Mouse (Mus musculus): ENCODE results near the gene Grm1. TPM values are rescaled to one million over a fixed set of nuclear protein-coding genes. Genes with fewer than 3 reads are reported as not detected.

Grm1 gene
- polyA plus RNA-seq, 1 experiment from 2014 or later: 0.07 TPM

GRCm38 (mm10) chr10:10890221-10890620, 191.9 kb downstream of the Grm1 start:
- Histone ChIP-seq H3K4me2 (ENCODE audit: low read depth, low read length) (no peak overlapping the region), H3K9ac (replicated peaks; ENCODE audit: low read length) (no peak overlapping the region), H3K36me3 (replicated peaks; ENCODE audit: control insufficient read depth, insufficient read depth, low read depth, low read length) (no peaks in the 10 kb centered on the region), H3K9me3 (replicated peaks; ENCODE audit: control insufficient read depth, low read length) (no peaks in the 10 kb centered on the region), H3K27ac (replicated peaks; ENCODE audit: low read depth, low read length) (no peak overlapping the region), H3K4me1 (ENCODE audit: control insufficient read depth, insufficient read depth, low read length) (no peaks in the 10 kb centered on the region), H3K4me3 (ENCODE audit: low read depth, low read length) (no peak overlapping the region), H3K27me3 (ENCODE audit: control insufficient read depth, insufficient read depth, low read length) (no peaks in the 10 kb centered on the region)
- WGBS: 91% methylated on average over 1 of the region's 1 CpGs
- ATAC-seq (replicated peaks; ENCODE audit: insufficient number of reproducible peaks, low FRiP score, low TSS enrichment, low read depth): no peak
- no peak for DNase-seq (ENCODE audit: low spot score)

- no peak overlapping the region for H3K27ac ChIP-seq (replicated peaks; ENCODE audit: low read depth, low read length)
- DNase-seq (ENCODE audit: low spot score) (no peak), ATAC-seq (replicated peaks; ENCODE audit: insufficient number of reproducible peaks, low FRiP score, low TSS enrichment, low read depth) (no peak)
- H3K4me2 ChIP-seq (ENCODE audit: low read depth, low read length): no peak overlapping the region
- no peak overlapping the region for H3K4me3 ChIP-seq (ENCODE audit: low read depth, low read length)
- H3K9ac ChIP-seq (replicated peaks; ENCODE audit: low read length): no peak overlapping the region
- whole genome bisulfite sequencing: 67% methylated on average over 9 of the region's 9 CpGs
- no peaks in the 10 kb centered on the region for H3K27me3 ChIP-seq (ENCODE audit: control insufficient read depth, insufficient read depth, low read length)
- no peaks in the 10 kb centered on the region for H3K4me1 ChIP-seq (ENCODE audit: control insufficient read depth, insufficient read depth, low read length)
- no peaks in the 10 kb centered on the region for H3K36me3 ChIP-seq (replicated peaks; ENCODE audit: control insufficient read depth, insufficient read depth, low read depth, low read length)
- H3K9me3 ChIP-seq (replicated peaks; ENCODE audit: control insufficient read depth, low read length): no peaks in the 10 kb centered on the region
Observed at GRCm38 (mm10) chr10:10888521-10888920, 193.6 kb downstream of the Grm1 start.

- H3K27me3 ChIP-seq (ENCODE audit: control insufficient read depth, insufficient read depth, low read length): no peaks in the 10 kb centered on the region
- no peak overlapping the region for H3K4me3 ChIP-seq (ENCODE audit: low read depth, low read length)
- WGBS: 7% methylated on average over 2 of the region's 2 CpGs
- ATAC-seq (replicated peaks; ENCODE audit: insufficient number of reproducible peaks, low FRiP score, low TSS enrichment, low read depth) (no peak), DNase-seq (ENCODE audit: low spot score) (no peak)
- no peaks in the 10 kb centered on the region for H3K4me1 ChIP-seq (ENCODE audit: control insufficient read depth, insufficient read depth, low read length)
- H3K4me2 ChIP-seq (ENCODE audit: low read depth, low read length): no peak overlapping the region
- no peak overlapping the region for H3K27ac ChIP-seq (replicated peaks; ENCODE audit: low read depth, low read length)
- H3K36me3 ChIP-seq (replicated peaks; ENCODE audit: control insufficient read depth, insufficient read depth, low read depth, low read length): no peaks in the 10 kb centered on the region
- no peaks in the 10 kb centered on the region for H3K9me3 ChIP-seq (replicated peaks; ENCODE audit: control insufficient read depth, low read length)
- no peak overlapping the region for H3K9ac ChIP-seq (replicated peaks; ENCODE audit: low read length)
Observed at GRCm38 (mm10) chr10:10884992-10885391, 197.2 kb downstream of the Grm1 start.

DNA sequence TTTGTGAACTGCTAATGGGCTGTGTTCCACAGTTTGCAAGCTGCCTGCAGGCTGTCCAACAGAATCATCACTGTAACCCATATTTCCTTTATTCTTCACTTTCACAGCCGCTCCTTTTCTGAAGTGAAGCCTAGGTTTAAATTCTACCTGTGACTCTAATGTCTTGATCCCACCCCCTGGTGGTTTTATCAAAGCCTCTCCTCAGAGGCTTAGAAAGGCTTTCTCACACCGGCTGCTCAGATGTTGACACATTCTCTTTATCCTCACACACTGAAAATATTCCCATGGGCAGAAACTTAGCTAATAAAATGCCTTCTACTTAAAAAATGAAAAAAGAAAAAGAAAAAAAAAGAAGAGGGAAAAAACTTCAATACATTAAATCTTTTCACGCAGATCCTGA, 210.0 kb downstream of the Grm1 start:
- Histone ChIP-seq H3K4me3 (ENCODE audit: low read depth, low read length) (no peak overlapping the region), H3K4me2 (ENCODE audit: low read depth, low read length) (no peak overlapping the region), H3K27ac (replicated peaks; ENCODE audit: low read depth, low read length) (no peak overlapping the region), H3K9ac (replicated peaks; ENCODE audit: low read length) (no peak overlapping the region), H3K27me3 (ENCODE audit: control insufficient read depth, insufficient read depth, low read length) (no peaks in the 10 kb centered on the region), H3K9me3 (replicated peaks; ENCODE audit: control insufficient read depth, low read length) (no peaks in the 10 kb centered on the region), H3K4me1 (ENCODE audit: control insufficient read depth, insufficient read depth, low read length) (no peaks in the 10 kb centered on the region), H3K36me3 (replicated peaks; ENCODE audit: control insufficient read depth, insufficient read depth, low read depth, low read length) (no peaks in the 10 kb centered on the region)
- 51% methylated on average over 3 of the region's 3 CpGs for WGBS
- ATAC-seq (replicated peaks; ENCODE audit: insufficient number of reproducible peaks, low FRiP score, low TSS enrichment, low read depth) (no peak), DNase-seq (ENCODE audit: low spot score) (no peak)

GRCm38 (mm10) chr10:10870271-10870670, 211.9 kb downstream of the Grm1 start:
- WGBS: 83% methylated on average over 2 of the region's 2 CpGs
- ATAC-seq (replicated peaks; ENCODE audit: insufficient number of reproducible peaks, low FRiP score, low TSS enrichment, low read depth) (no peak), DNase-seq (ENCODE audit: low spot score) (no peak)
- no peak overlapping the region for H3K4me2 ChIP-seq (ENCODE audit: low read depth, low read length)
- no peaks in the 10 kb centered on the region for H3K9me3 ChIP-seq (replicated peaks; ENCODE audit: control insufficient read depth, low read length)
- no peak overlapping the region for H3K27ac ChIP-seq (replicated peaks; ENCODE audit: low read depth, low read length)
- no peak overlapping the region for H3K9ac ChIP-seq (replicated peaks; ENCODE audit: low read length)
- H3K36me3 ChIP-seq (replicated peaks; ENCODE audit: control insufficient read depth, insufficient read depth, low read depth, low read length): no peaks in the 10 kb centered on the region
- H3K4me3 ChIP-seq (ENCODE audit: low read depth, low read length): no peak overlapping the region
- H3K27me3 ChIP-seq (ENCODE audit: control insufficient read depth, insufficient read depth, low read length): no peaks in the 10 kb centered on the region
- no peaks in the 10 kb centered on the region for H3K4me1 ChIP-seq (ENCODE audit: control insufficient read depth, insufficient read depth, low read length)

- Histone ChIP-seq H3K36me3 (replicated peaks; ENCODE audit: control insufficient read depth, insufficient read depth, low read depth, low read length) (no peaks in the 10 kb centered on the region), H3K4me3 (ENCODE audit: low read depth, low read length) (no peak overlapping the region), H3K4me2 (ENCODE audit: low read depth, low read length) (no peak overlapping the region), H3K9me3 (replicated peaks; ENCODE audit: control insufficient read depth, low read length) (no peaks in the 10 kb centered on the region), H3K27ac (replicated peaks; ENCODE audit: low read depth, low read length) (no peak overlapping the region), H3K9ac (replicated peaks; ENCODE audit: low read length) (no peak overlapping the region), H3K4me1 (ENCODE audit: control insufficient read depth, insufficient read depth, low read length) (no peaks in the 10 kb centered on the region), H3K27me3 (ENCODE audit: control insufficient read depth, insufficient read depth, low read length) (no peaks in the 10 kb centered on the region)
- ATAC-seq (replicated peaks; ENCODE audit: insufficient number of reproducible peaks, low FRiP score, low TSS enrichment, low read depth) (no peak), DNase-seq (ENCODE audit: low spot score) (no peak)
- WGBS: 89% methylated on average over 2 of the region's 2 CpGs
Observed at GRCm38 (mm10) chr10:10866278-10866677, 215.9 kb downstream of the Grm1 start.

DNA sequence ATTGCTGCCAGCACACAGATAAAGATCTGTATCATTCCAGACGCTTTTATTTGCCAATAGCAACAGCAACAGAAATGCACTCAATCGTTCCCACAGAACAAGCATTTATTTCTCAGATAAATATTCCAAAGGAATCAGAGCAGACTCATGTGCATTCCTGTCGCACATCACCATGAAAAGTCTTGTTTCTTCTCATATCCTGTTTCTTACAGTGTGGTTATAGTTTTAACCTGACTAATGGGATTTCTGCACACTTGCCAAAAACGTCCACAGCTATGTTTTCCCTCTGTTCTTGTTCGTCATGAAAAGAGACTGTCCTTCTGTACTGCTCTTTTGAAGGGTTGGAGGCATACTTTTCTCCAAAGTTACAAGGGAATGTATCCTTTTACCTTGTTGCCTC, 217.4 kb downstream of the Grm1 start:
- Histone ChIP-seq H3K9me3 (replicated peaks; ENCODE audit: control insufficient read depth, low read length) (no peaks in the 10 kb centered on the region), H3K4me1 (ENCODE audit: control insufficient read depth, insufficient read depth, low read length) (no peaks in the 10 kb centered on the region), H3K9ac (replicated peaks; ENCODE audit: low read length) (no peak overlapping the region), H3K4me3 (ENCODE audit: low read depth, low read length) (no peak overlapping the region), H3K27ac (replicated peaks; ENCODE audit: low read depth, low read length) (no peak overlapping the region), H3K27me3 (ENCODE audit: control insufficient read depth, insufficient read depth, low read length) (no peaks in the 10 kb centered on the region), H3K4me2 (ENCODE audit: low read depth, low read length) (no peak overlapping the region), H3K36me3 (replicated peaks; ENCODE audit: control insufficient read depth, insufficient read depth, low read depth, low read length) (no peaks in the 10 kb centered on the region)
- no peak for DNase-seq (ENCODE audit: low spot score)
- 73% methylated on average over 5 of the region's 5 CpGs for WGBS
- ATAC-seq (replicated peaks; ENCODE audit: insufficient number of reproducible peaks, low FRiP score, low TSS enrichment, low read depth): no peak

GRCm38 (mm10) chr10:10847376-10848286, 234.5 kb downstream of the Grm1 start:
- ATAC-seq (replicated peaks; ENCODE audit: insufficient number of reproducible peaks, low FRiP score, low TSS enrichment, low read depth): no peak
- no peaks in the 10 kb centered on the region for H3K4me1 ChIP-seq (ENCODE audit: control insufficient read depth, insufficient read depth, low read length)
- DNase-seq (ENCODE audit: low spot score): peak; percentile 9

More at GRCm38 (mm10) chr10:10847376-10848286, 234.5 kb downstream of the Grm1 start:
- no peaks in the 10 kb centered on the region for H3K27me3 ChIP-seq (ENCODE audit: control insufficient read depth, insufficient read depth, low read length)
- H3K9ac ChIP-seq (replicated peaks; ENCODE audit: low read length): no peak overlapping the region
- H3K9me3 ChIP-seq (replicated peaks; ENCODE audit: control insufficient read depth, low read length): no peaks in the 10 kb centered on the region
- no peak overlapping the region for H3K4me3 ChIP-seq (ENCODE audit: low read depth, low read length)
- H3K4me2 ChIP-seq (ENCODE audit: low read depth, low read length): no peak overlapping the region
- 62% methylated on average over 7 of the region's 7 CpGs for WGBS
- no peaks in the 10 kb centered on the region for H3K36me3 ChIP-seq (replicated peaks; ENCODE audit: control insufficient read depth, insufficient read depth, low read depth, low read length)
- no peak overlapping the region for H3K27ac ChIP-seq (replicated peaks; ENCODE audit: low read depth, low read length)
